Mouse (Mus musculus) brown adipose tissue, adult 24 weeks (tissue): Measurements from ENCODE around the gene Ick. TPM values are rescaled to one million over a fixed set of nuclear protein-coding genes. Genes with fewer than 3 reads are reported as not detected.
"Not testable (repeated sequence)": the region's sequence is repeated elsewhere in the genome, so short reads cannot be mapped to it uniquely, and the experiment has no call there.

Experiments used
- H3K27ac ChIP-seq: fragments of 200-500 bp; replicated peaks from 2 replicates; pipeline ENCODE4 v1.5.1; 2012; ENCODE audit warnings: low read depth, mild to moderate bottlenecking, low read length
- H3K4me1 ChIP-seq: fragments of 200-500 bp; 2 replicates; pipeline ENCODE4 v1.6.1; 2012; ENCODE audit warnings: low read length, mixed read lengths; ENCODE audit not compliant: control insufficient read depth, insufficient read depth, insufficient read length
- H3K4me3 ChIP-seq: fragments of 200-500 bp; 2 replicates; pipeline ENCODE4 v1.5.1; 2012; ENCODE audit warnings: low read depth, mild to moderate bottlenecking, low read length, moderate library complexity; ENCODE audit not compliant: insufficient read depth
- polyA plus RNA-seq: library from polyadenylated mRNA; stranded (reverse); fragments of >200 nt; gene quantifications from 2 replicates; pipeline ENCODE4 v1.2.4, GENCODE M21; 2012; ENCODE audit not compliant: missing spikeins, insufficient read depth, insufficient read length

Gene Ick
- polyA plus RNA-seq, 1 experiment, result 23.4 TPM

DNA sequence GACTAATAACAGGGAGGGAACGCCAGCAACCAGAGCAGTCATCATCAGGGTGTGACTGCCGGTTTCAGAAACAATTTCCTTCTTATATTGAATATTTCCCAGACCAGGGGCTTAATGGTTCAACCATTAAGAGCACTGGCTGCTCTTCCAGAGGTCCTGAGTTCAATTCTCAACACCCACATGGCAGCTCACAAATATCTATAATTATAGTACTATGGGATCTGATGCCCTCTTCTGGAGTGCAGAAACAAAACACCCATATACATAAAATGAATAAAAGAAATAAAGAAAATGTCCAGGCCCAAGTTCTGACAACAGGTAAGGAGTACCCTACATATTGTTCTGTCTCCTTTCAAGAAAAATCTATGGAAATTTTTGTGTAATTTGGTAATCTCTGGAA lies 70.1 kb downstream of the Ick start:
- Histone ChIP-seq H3K4me3 (no peak overlapping the region), H3K27ac (no peak overlapping the region)

GRCm38 (mm10) chr9:78182474-78182873 lies 73.5 kb downstream of the Ick start, which contains the start of gene Gsta4:
TSS of gene Gsta4 (plus strand) at chr9:78182774.
- not testable (repeated sequence) for H3K4me1 ChIP-seq, H3K4me3 ChIP-seq

More for the DNA sequence above, 70.1 kb downstream of the Ick start:
- H3K4me1 ChIP-seq, result no peaks in the 10 kb centered on the region

GRCm38 (mm10) chr9:78185686-78186085 lies 76.7 kb downstream of the Ick start:
- Histone ChIP-seq H3K27ac (peak overlapping the region; percentile 59; the same call in 1 of the 2 replicates), H3K4me3 (no peak overlapping the region; the same call in 1 of the 2 replicates), H3K4me1 (no peaks in the 10 kb centered on the region)

More at GRCm38 (mm10) chr9:78182474-78182873, 73.5 kb downstream of the Ick start, which contains the start of gene Gsta4:
- not testable (repeated sequence) for H3K27ac ChIP-seq

DNA sequence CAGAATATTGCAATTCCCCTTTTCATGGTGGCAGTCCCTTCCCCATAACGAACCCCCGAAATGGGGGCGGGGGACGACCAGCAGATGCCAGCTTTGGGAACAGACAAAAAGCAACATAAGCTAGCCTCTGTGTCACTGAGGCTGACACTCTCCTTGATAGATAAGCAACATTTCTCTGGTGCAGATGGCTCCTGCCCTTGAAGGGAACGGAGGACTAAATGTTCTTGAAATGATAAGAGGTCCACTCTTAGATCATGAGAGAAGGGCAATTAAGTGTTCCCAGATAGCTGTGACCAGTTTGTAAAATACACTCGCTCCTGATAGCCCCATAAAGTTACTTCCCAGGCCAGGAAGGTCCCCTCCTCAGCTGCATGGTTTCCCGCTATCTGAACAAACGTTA lies 79.9 kb downstream of the Ick start:
- Histone ChIP-seq H3K27ac (no peak overlapping the region), H3K4me3 (no peak overlapping the region), H3K4me1 (no peaks in the 10 kb centered on the region; the same call in 1 of the 2 replicates)

DNA sequence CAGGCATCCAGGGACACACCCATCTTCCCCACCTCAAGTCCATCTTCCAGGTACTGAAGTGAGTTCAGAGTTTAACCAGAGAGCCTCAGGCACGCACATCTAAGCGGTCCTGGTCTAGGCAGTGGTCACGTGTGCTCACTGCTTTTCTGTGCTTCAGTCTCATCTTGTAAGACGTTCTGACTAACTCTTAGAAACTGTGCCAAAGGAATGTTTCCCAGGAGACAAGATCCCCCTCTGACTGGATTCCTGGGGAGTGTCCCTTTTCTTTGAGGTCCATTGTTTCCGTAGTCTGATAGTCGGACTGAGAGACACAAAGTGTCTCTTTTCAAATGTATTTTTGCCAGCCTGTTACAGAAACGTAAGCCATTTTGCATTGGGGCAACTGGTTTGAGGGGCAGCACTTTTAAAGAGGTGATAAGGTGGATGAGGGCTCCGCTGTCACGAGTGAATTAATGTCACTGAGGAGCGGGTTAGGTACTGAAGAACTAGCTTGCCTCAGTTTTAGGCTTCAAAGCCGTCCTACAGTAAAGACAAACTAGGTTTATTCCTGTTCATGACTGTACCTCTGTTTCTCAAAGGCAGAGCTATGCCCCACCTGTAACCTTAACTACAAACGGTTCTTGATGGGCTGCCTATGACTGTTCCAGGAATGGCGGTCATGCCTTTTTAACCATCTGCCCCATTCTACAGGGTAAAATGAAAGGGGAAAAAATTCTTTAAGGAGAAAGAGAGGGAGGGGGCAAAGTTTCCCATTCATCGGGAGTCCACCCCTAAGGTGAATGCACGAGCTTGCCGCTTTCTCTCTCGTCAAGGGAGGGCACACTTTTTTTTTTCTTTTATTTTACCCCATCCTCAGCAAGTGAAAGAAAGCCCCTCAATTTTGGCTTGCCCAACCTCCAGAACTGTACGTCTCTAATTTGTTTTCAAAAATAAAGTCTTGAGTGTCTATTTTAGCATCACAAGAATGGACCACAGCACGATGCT lies 82.0 kb downstream of the Ick start:
- peak overlapping the region; percentile 52; the same call in 1 of the 2 replicates for H3K4me3 ChIP-seq
- no peak overlapping the region for H3K27ac ChIP-seq
- no peaks in the 10 kb centered on the region; the same call in 1 of the 2 replicates for H3K4me1 ChIP-seq

GRCm38 (mm10) chr9:78191736-78192135 lies 82.7 kb downstream of the Ick start:
- H3K4me1 ChIP-seq, result no peaks in the 10 kb centered on the region; the same call in 1 of the 2 replicates
- H3K4me3 ChIP-seq, result peak overlapping the region; percentile 52
- H3K27ac ChIP-seq, result no peak overlapping the region

DNA sequence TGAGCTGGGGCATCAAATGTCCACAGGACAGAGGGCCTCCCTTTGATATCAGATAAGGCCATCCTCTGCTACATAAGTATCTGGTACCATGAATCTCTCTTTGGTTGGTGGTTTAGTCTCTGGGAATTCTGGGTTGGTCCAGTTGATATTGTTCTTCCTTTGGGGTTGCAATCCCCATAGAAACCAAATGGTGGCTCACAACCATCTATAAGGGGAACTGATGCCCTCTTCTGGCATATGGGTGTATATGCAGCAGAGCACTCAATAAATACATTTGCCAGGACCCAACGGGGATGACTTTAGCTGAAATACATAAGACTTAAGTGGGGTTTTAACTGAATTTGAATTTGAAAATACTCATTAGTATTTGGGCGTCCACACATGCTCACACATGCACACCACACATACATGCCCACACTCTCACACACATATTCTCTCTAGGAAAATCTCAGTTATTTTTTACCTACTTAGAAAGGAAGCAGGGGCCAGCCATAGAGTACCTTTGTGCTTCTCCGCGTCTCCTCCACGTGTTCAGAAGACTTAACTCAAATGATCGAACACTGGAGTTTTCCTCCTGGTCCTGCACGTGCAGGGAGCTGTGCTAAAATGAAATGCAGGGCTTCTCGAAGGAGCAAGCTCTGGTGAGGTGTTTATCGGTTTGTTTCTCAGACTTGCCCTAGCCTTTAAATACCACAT lies 85.1 kb downstream of the Ick start:
- H3K4me3 ChIP-seq, result no peak overlapping the region
- no peaks in the 10 kb centered on the region; the same call in 1 of the 2 replicates for H3K4me1 ChIP-seq
- H3K27ac ChIP-seq, result no peak overlapping the region

DNA sequence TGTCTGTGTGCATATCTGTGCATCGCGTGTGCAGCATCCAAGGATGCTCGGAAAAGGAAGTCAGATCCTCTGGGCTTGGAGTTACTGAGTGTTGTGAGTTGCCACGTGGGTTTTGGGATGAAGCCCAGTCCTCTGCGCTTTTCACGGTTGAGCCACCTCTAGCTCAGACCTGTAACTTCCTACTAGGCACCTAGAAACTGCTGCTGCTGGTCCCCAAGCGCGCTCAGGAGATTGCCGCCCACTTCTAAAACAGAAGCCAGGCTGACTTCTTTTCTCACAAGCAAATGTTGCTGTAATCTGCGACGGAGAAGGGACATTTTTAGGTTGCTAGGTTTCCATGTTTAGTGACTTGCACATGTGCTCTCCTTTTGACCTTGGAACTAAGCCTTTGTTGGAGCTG lies 86.0 kb downstream of the Ick start:
- no peak overlapping the region for H3K4me3 ChIP-seq
- H3K27ac ChIP-seq, result no peak overlapping the region
- H3K4me1 ChIP-seq, result no peaks in the 10 kb centered on the region; the same call in 1 of the 2 replicates

DNA sequence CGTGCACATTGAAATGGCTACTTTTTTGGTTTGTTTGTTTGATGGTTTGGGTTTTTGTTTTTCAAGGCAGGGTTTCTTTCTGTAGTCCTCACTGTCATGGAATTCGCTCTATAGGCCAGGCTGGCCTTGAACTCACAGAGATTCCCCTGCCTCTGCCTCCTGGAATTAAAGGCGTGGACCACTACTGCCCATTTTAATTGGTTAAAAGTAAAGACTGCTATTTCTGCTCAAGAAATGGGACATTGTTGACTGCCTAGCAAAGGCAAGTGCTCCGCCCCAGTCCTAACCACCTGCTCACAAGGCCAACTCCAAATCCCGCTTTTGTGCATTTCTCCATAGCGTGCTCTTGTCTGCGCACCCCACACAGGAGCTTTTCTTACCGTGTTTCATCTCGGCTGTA lies 88.8 kb downstream of the Ick start:
- Histone ChIP-seq H3K4me3 (no peak overlapping the region), H3K27ac (no peak overlapping the region), H3K4me1 (no peaks in the 10 kb centered on the region)

DNA sequence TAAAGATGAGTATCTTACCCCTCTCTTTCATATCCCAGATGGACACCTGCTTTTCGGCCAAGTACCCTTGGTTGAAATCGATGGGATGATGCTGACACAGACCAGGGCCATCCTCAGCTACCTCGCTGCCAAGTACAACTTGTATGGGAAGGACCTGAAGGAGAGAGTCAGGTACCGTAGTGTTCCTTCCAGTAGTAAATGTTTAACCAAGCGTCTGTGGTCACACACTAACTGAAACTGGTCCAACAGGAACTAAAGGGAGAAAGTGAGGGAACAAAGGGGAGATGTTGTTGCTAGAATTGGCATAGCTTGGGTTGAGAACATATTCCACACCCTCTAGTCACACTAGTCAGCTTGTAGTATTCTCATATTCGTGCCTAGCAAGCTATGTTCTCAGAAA lies 95.2 kb downstream of the Ick start:
- Histone ChIP-seq H3K27ac (no peak overlapping the region), H3K4me3 (no peak overlapping the region), H3K4me1 (no peaks in the 10 kb centered on the region)

DNA sequence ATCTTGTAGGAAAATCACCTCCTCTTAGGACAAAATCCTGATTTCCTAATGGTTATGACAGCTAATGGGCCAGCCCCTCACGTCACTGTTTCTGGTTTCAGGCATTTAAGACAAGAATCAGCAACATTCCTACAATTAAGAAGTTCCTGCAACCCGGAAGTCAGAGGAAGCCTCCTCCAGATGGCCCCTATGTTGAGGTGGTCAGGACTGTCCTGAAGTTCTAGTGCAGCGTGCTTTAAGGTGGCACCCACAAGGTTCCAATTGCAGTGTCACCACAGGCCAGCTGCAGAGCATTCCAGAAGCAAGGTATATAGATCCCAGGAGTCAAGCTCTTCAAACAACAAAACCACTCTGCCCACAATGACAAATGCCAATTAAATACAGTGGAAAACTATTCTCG lies 100.0 kb downstream of the Ick start:
- H3K4me3 ChIP-seq, result no peak overlapping the region
- H3K4me1 ChIP-seq, result peaks cover 6% of the 10 kb centered on the region; the same call in 1 of the 2 replicates
- H3K27ac ChIP-seq, result no peak overlapping the region

GRCm38 (mm10) chr9:78210079-78210478 lies 101.1 kb downstream of the Ick start:
- Histone ChIP-seq H3K27ac (no peak overlapping the region), H3K4me3 (no peak overlapping the region), H3K4me1 (peaks cover 6% of the 10 kb centered on the region; the same call in 1 of the 2 replicates)

DNA sequence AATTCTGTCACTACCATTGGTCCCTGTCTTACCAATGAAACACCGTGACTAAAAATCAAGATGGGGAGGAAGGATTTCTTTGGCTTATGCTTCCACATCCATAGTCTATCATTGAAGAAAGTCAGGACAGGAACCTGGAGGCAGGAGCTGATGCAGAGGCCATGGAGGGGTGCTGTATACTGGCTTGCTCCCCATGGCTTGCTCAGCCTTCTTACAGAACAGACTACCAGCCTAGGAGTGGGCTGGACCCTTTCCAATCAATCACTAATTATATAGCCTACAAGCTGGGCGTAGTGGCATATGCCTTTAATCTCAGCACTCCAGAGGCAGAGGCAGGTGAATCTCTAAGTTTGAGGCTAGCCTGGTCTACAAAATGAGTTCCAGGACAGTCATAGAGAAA lies 101.8 kb downstream of the Ick start:
- Histone ChIP-seq H3K4me3 (no peak overlapping the region), H3K27ac (no peak overlapping the region), H3K4me1 (peaks cover 6% of the 10 kb centered on the region; the same call in 1 of the 2 replicates)

GRCm38 (mm10) chr9:78211521-78211920 lies 102.5 kb downstream of the Ick start:
- Histone ChIP-seq H3K4me3 (no peak overlapping the region), H3K27ac (no peak overlapping the region), H3K4me1 (peaks cover 6% of the 10 kb centered on the region; the same call in 1 of the 2 replicates)
